Mouse (Mus musculus) left cerebral cortex, adult 2 months (tissue): ENCODE results near the gene Grap2. TPM values are rescaled to one million over a fixed set of nuclear protein-coding genes. Genes with fewer than 3 reads are reported as not detected.
"Not testable (repeated sequence)": the region's sequence is repeated elsewhere in the genome, so short reads cannot be mapped to it uniquely, and the experiment has no call there.

Source experiments
- DNase-seq, 2 experiments: peaks; one replicate each; pipeline ENCODE4 v3.0.0; 2021 to 2022; ENCODE audit warnings: low spot score in 2 of 2, mixed read lengths in 1 of 2; ENCODE audit errors: extremely low spot score in 1 of 2
- H3K27ac ChIP-seq: fragments of 200-600 bp; 2 replicates; pipeline ENCODE4 v1.8.1; 2022
- H3K4me3 ChIP-seq: fragments of 200-600 bp; 2 replicates; pipeline ENCODE4 v1.8.1; 2022
- CTCF ChIP-seq: fragments of 200-600 bp; IDR thresholded peaks from 2 replicates; pipeline ENCODE4 v1.8.1; 2022; ENCODE audit warnings: antibody characterized with exemption, mild to moderate bottlenecking, moderate library complexity
- intact Hi-C: fragments of 180-260 bp; cut with DNase I; formaldehyde crosslinking; loops from one replicate; pipeline ENCODE4 v1.15.1; 2025
- total RNA-seq, 2 experiments: library from RNA; stranded (reverse); gene quantifications; 2 replicates each; pipeline ENCODE4 v1.2.3; 2021

The Grap2 gene
- total RNA-seq, 2 experiments from 2014 or later, result 0.44 to 0.66 TPM

- DNase-seq, result no peak
Observed at GRCm38 (mm10) chr15:80570226-80570625, 2.2 kb upstream of the Grap2 start.

GRCm38 (mm10) chr15:80571611-80572010, 783 bp upstream of the Grap2 start:
- intact Hi-C loops, result no loop called here
- no peak for DNase-seq
- TF ChIP-seq CTCF, result no peak
- H3K4me3 ChIP-seq, result no peak overlapping the region
- H3K27ac ChIP-seq, result no peak overlapping the region

More at GRCm38 (mm10) chr15:80570226-80570625, 2.2 kb upstream of the Grap2 start:
- Histone ChIP-seq H3K27ac (no peak overlapping the region), H3K4me3 (no peak overlapping the region)
- intact Hi-C loops, result no loop called here
- TF ChIP-seq CTCF, result no peak

GRCm38 (mm10) chr15:80572811-80573520, 572 bp downstream of the Grap2 start:
- no peak overlapping the region for H3K27ac ChIP-seq
- no peak overlapping the region for H3K4me3 ChIP-seq
- intact Hi-C loops, result no loop called here
- DNase-seq, result no peak
- TF ChIP-seq CTCF, result no peak

- intact Hi-C loops, result no loop called here
- H3K27ac ChIP-seq, result no peak overlapping the region
- no peak for TF ChIP-seq CTCF
Observed at GRCm38 (mm10) chr15:80574211-80575040, 2.0 kb downstream of the Grap2 start.

GRCm38 (mm10) chr15:80575817-80576370, 3.5 kb downstream of the Grap2 start:
- no peak overlapping the region for H3K4me3 ChIP-seq
- DNase-seq, result no peak
- intact Hi-C loops, result no loop called here
- H3K27ac ChIP-seq, result no peak overlapping the region
- no peak for TF ChIP-seq CTCF

More at GRCm38 (mm10) chr15:80574211-80575040, 2.0 kb downstream of the Grap2 start:
- no peak overlapping the region for H3K4me3 ChIP-seq
- no peak for DNase-seq

- DNase-seq, result no peak
- Histone ChIP-seq H3K4me3 (no peak overlapping the region), H3K27ac (no peak overlapping the region)
- intact Hi-C loops, result no loop called here
- no peak for TF ChIP-seq CTCF
Observed at GRCm38 (mm10) chr15:80576415-80576994, 4.1 kb downstream of the Grap2 start.

- H3K4me3 ChIP-seq, result no peak overlapping the region
Observed at GRCm38 (mm10) chr15:80577166-80577960, 5.0 kb downstream of the Grap2 start.

GRCm38 (mm10) chr15:80579121-80579520, 6.7 kb downstream of the Grap2 start:
- no peak for DNase-seq
- no peak for TF ChIP-seq CTCF
- H3K27ac ChIP-seq, result no peak overlapping the region
- no peak overlapping the region for H3K4me3 ChIP-seq
- intact Hi-C loops, result no loop called here

More at GRCm38 (mm10) chr15:80577166-80577960, 5.0 kb downstream of the Grap2 start:
- DNase-seq, result no peak
- intact Hi-C loops, result no loop called here
- H3K27ac ChIP-seq, result no peak overlapping the region
- no peak for TF ChIP-seq CTCF

GRCm38 (mm10) chr15:80580585-80580984, 8.2 kb downstream of the Grap2 start:
- intact Hi-C loops, DNase-seq, H3K27ac ChIP-seq, H3K4me3 ChIP-seq: not testable (repeated sequence)

GRCm38 (mm10) chr15:80582581-80583495, 10.4 kb downstream of the Grap2 start:
- DNase-seq, result no peak
- intact Hi-C loops, result no loop called here

More at GRCm38 (mm10) chr15:80582581-80583495, 10.4 kb downstream of the Grap2 start:
- Histone ChIP-seq H3K4me3 (no peak overlapping the region), H3K27ac (no peak overlapping the region)
- no peak for TF ChIP-seq CTCF
